Mouse (Mus musculus) hindbrain, embryonic 15.5 days (tissue): Measurements from ENCODE around the gene Gm49391. TPM values are rescaled to one million over a fixed set of nuclear protein-coding genes. Genes with fewer than 3 reads are reported as not detected.
"Not testable (repeated sequence)": the region's sequence is repeated elsewhere in the genome, so short reads cannot be mapped to it uniquely, and the experiment has no call there.

Experiments used
- ATAC-seq: fragments of 200-750 bp; cut with Nextera tagmentation; 2 replicates; pipeline ENCODE4 v1.8.0; 2017; ENCODE audit warnings: low read depth, moderate number of reproducible peaks, moderate TSS enrichment; ENCODE audit not compliant: low FRiP score
- H3K27ac ChIP-seq: fragments of 300-500 bp; sonication (generic); replicated peaks from 2 replicates; pipeline ENCODE4 v1.5.1; 2015; ENCODE audit warnings: mild to moderate bottlenecking, inconsistent platforms
- H3K27me3 ChIP-seq: fragments of 300-500 bp; sonication (generic); 2 replicates; pipeline ENCODE4 v1.6.1; 2015; ENCODE audit warnings: control low read depth, inconsistent platforms
- H3K36me3 ChIP-seq: fragments of 300-500 bp; sonication (generic); 2 replicates; pipeline ENCODE4 v1.6.1; 2015; ENCODE audit warnings: control low read depth, inconsistent platforms
- H3K4me1 ChIP-seq: fragments of 300-500 bp; sonication (generic); replicated peaks from 2 replicates; pipeline ENCODE4 v1.6.1; 2015; ENCODE audit warnings: control low read depth, inconsistent platforms
- H3K4me2 ChIP-seq: fragments of 300-500 bp; sonication (generic); 2 replicates; pipeline ENCODE4 v1.6.1; 2015; ENCODE audit warnings: moderate library complexity, mild to moderate bottlenecking, inconsistent platforms
- H3K4me3 ChIP-seq: fragments of 300-500 bp; sonication (generic); 2 replicates; pipeline ENCODE4 v1.5.1; 2015; ENCODE audit warnings: mild to moderate bottlenecking, inconsistent platforms
- H3K9ac ChIP-seq: fragments of 300-500 bp; sonication (generic); 2 replicates; pipeline ENCODE4 v1.6.1; 2015; ENCODE audit warnings: inconsistent platforms
- H3K9me3 ChIP-seq: fragments of 300-500 bp; sonication (generic); 2 replicates; pipeline ENCODE4 v1.6.1; 2016; ENCODE audit warnings: control low read depth, inconsistent platforms
- WGBS: fragments of 180-500 bp; shearing (Covaris S2); methylation state at CpG from one replicate; pipeline ENCODE4 v1.1.7; 2015; 5-methylcytosine and 5-hydroxymethylcytosine counted together
- polyA plus RNA-seq: library from polyadenylated mRNA; unstranded; fragments of >200 nt; fragmentation: Nextera tagmentation; extraction: Ambion mirVana; gene quantifications from 2 replicates; pipeline ENCODE4 v1.2.1, GENCODE M21; 2015

Gm49391 gene
- polyA plus RNA-seq, result 0.71 and 1.5 TPM in 2 replicates

DNA sequence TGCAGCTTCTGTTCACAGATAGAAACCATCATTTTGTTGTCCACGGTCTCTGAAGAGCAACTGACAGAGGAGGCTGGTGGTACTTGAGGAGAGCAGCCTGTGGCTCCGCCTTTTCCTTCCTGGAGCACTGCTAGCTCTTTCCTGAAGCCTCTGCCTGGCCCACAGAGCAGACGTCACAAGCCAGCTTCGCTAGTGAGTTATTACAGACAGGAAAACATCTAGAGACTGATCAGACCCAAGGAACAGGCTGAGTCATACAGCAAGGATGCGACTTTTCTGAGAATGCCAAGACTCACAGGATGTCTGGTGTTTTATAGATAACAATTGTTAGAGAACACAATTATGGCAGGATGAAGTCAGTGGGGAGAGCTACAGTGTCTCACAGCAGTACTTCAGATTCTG lies at the start of gene Gm49391, which contains the start of gene Ctla2a:
Gene Gm49391 (minus strand): TSS at position 72 of the 402 bp plus-strand sequence.
Gene Ctla2a (minus strand): TSS at position 126 of the 402 bp plus-strand sequence.
- peaks cover 3% of the 10 kb centered on the region; the same call in 1 of the 2 replicates for H3K9me3 ChIP-seq
- H3K4me3 ChIP-seq, result no peak within 1 kb of the TSS
- no peaks in the 10 kb centered on the region for H3K27me3 ChIP-seq
- no peak within 1 kb of the TSS for H3K9ac ChIP-seq
- H3K4me1 ChIP-seq, result no peaks in the 10 kb centered on the region
- no peak for ATAC-seq
- no peak within 1 kb of the TSS for H3K27ac ChIP-seq
- no peaks in the 10 kb centered on the region for H3K36me3 ChIP-seq
- H3K4me2 ChIP-seq, result no peak within 1 kb of the TSS
- WGBS, result 73% methylated on average over 5 of the region's 5 CpGs

DNA sequence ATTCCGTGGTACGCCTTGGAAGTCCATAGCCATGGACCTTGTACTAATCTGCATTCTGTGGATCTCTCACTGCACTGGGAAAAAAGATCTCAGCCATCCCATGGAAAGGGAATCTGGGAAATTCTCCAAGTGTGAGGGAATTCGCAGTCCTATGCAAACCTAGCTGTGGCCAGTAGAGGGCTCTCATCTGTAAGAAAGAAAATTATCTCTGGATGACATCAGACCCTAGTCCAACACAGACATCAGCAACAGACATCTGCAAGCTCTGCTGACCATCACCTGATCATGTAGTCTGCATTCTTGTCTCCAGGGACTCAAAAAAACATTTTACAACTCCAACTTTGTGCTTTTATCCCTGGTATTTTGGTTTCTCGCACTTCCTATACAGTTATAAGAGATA lies 35.9 kb upstream of the Gm49391 start:
- H3K9me3 ChIP-seq, H3K27ac ChIP-seq, H3K36me3 ChIP-seq, H3K4me3 ChIP-seq, H3K4me1 ChIP-seq, H3K9ac ChIP-seq, ATAC-seq, H3K4me2 ChIP-seq, H3K27me3 ChIP-seq: not testable (repeated sequence)
- 78% methylated on average over 4 of the region's 4 CpGs for WGBS

DNA sequence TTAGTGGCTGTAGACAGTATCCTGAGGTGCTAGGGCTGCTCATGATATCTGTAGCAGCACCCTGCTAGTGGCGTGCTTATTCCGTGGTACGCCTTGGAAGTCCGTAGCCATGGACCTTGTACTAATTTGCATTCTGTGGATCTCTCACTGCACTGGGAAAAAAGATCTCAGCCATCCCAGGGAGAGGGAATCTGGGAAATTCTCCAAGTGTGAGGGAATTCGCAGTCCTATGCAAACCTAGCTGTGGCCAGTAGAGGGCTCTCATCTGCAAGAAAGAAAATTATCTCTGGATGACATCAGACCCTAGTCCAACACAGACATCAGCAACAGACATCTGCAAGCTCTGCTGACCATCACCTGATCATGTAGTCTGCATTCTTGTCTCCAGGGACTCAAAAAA lies 27.6 kb upstream of the Gm49391 start:
- 45% methylated on average over 4 of the region's 5 CpGs for WGBS
- not testable (repeated sequence) for H3K4me1 ChIP-seq

DNA sequence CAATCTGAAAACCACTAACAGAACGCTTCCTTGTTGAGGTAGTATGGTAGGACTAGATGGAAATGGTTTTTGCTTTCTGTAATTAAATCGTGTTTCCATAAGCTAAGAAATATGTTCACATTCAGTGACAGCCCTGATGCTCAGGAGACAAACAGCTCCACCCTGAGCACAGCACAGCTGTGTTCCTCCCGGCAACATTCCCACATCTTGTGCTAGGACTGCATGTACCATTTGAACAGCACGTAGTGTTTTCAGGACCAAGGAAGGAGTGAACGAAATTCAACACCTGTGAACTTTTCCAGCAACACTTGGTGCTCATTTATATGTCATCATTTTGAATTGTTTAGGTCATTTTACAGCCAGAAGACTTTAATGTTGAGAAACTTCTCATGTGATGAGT lies 25.3 kb upstream of the Gm49391 start:
- Histone ChIP-seq H3K36me3 (no peaks in the 10 kb centered on the region), H3K9ac (no peak overlapping the region), H3K27ac (no peak overlapping the region), H3K4me3 (no peak overlapping the region), H3K9me3 (peaks cover 5% of the 10 kb centered on the region), H3K4me2 (no peak overlapping the region), H3K27me3 (no peaks in the 10 kb centered on the region), H3K4me1 (no peaks in the 10 kb centered on the region)
- 70% methylated on average over 5 of the region's 5 CpGs for WGBS
- no peak for ATAC-seq

More for the DNA sequence above, 27.6 kb upstream of the Gm49391 start:
- not testable (repeated sequence) for H3K27me3 ChIP-seq, ATAC-seq, H3K4me2 ChIP-seq, H3K36me3 ChIP-seq, H3K9ac ChIP-seq, H3K9me3 ChIP-seq, H3K4me3 ChIP-seq, H3K27ac ChIP-seq

DNA sequence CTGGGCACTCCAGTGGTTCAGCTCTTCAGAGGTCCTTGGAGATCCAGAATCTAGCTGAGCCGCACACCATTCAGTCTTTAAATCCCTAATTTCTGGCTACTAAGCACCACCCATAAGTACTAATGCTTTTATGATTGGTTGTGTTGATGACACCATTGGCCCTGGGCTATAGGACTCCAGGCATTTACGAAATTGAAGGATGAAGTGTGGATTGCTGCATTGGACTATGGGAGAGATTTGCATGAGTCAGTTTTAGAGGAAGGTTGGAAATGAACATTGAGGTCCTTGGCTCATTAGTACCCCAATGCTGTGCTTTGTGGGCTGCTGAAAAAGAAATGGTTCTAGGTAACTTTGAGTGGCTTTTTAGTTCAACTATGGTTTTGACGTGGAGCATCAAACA lies 5.5 kb upstream of the Gm49391 start, which contains the start of gene Tpbpa:
Gene Tpbpa (minus strand): TSS at position 101 of the 400 bp plus-strand sequence.
- H3K27ac ChIP-seq, ATAC-seq, H3K36me3 ChIP-seq, H3K4me3 ChIP-seq, H3K9ac ChIP-seq, H3K4me1 ChIP-seq, H3K4me2 ChIP-seq, H3K27me3 ChIP-seq: not testable (repeated sequence)
- H3K9me3 ChIP-seq, result peaks cover 12% of the 10 kb centered on the region
- WGBS, result 85% methylated on average over 3 of the region's 3 CpGs

DNA sequence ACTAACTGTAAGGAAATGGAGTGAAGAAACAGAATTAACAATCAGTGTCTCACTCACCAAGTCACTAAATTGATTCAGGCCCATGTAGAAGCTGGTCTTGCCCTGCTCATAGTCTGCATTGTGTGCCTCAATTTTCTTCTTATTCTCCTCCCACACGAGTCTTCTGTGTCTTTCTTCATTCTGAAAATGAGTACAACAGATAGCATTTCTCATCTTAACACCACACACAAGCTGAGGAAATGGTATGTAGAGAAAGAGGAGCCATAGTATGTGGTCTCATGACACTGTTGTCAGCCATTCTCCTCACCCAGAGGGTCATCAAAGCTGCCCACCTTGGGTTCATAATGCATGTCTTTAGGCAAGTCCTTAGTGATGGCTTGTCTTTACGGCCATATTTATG lies 881 bp downstream of the Gm49391 start, which contains the start of gene Gm49393:
Gene Gm49393 (minus strand): TSS at position 101 of the 400 bp plus-strand sequence.
- not testable (repeated sequence) for H3K27ac ChIP-seq, ATAC-seq, H3K9me3 ChIP-seq, H3K4me2 ChIP-seq, H3K36me3 ChIP-seq, H3K9ac ChIP-seq, H3K4me3 ChIP-seq, H3K4me1 ChIP-seq, H3K27me3 ChIP-seq
- WGBS, result 75% methylated on average over 2 of the region's 2 CpGs

DNA sequence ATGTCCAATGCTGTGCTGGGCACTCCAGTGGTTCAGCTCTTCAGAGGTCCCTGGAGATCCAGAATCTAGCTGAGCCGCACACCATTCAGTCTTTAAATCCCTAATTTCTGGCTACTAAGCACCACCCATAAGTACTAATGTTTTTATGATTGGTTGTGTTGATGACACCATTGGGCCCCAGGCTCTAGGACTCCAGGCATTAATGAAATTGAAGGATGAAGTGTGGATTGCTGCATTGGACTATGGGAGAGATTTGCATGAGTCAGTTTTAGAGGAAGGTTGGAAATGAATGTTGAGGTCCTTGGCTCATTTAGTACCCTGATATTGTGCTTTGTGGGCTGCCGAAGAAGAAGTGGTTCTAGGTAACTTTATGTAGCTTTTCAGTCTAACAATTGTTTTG lies 31.6 kb downstream of the Gm49391 start, which contains the start of gene Tpbpb:
Gene Tpbpb (minus strand): TSS at position 101 of the 400 bp plus-strand sequence.
- not testable (repeated sequence) for H3K9me3 ChIP-seq, H3K27me3 ChIP-seq, ATAC-seq, H3K4me1 ChIP-seq, H3K27ac ChIP-seq, H3K4me2 ChIP-seq, H3K36me3 ChIP-seq, H3K9ac ChIP-seq, H3K4me3 ChIP-seq
- 90% methylated on average over 2 of the region's 2 CpGs for WGBS

DNA sequence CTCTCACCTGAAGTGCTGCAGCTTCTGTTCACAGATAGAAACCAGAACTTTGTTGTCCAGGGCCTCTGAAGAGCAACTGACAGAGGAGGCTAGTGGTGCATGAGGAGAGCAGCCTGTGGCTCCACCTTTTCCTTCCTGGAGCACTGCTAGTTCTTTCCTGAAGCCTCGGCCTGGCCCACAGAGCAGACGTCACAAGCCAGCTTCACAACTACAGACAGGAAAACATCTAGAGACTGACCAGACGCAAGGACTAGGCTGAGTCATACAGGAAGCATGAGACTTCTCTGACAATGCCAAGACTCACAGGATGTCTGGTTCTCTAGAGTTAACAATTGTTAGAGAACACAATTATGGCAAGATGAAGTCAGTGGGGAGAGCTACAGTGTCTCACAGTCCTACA lies 39.0 kb downstream of the Gm49391 start, which contains the start of gene Ctla2b:
Gene Ctla2b (minus strand): TSS at position 120 of the 400 bp plus-strand sequence.
- H3K27ac ChIP-seq, result no peak within 1 kb of the TSS
- H3K4me3 ChIP-seq, result no peak within 1 kb of the TSS
- H3K27me3 ChIP-seq, result no peaks in the 10 kb centered on the region
- WGBS, result 91% methylated on average over 3 of the region's 3 CpGs
- H3K9ac ChIP-seq, result no peak within 1 kb of the TSS
- no peak for ATAC-seq
- no peaks in the 10 kb centered on the region for H3K36me3 ChIP-seq
- no peaks in the 10 kb centered on the region for H3K4me1 ChIP-seq
- no peaks in the 10 kb centered on the region for H3K9me3 ChIP-seq
- H3K4me2 ChIP-seq, result no peak within 1 kb of the TSS

DNA sequence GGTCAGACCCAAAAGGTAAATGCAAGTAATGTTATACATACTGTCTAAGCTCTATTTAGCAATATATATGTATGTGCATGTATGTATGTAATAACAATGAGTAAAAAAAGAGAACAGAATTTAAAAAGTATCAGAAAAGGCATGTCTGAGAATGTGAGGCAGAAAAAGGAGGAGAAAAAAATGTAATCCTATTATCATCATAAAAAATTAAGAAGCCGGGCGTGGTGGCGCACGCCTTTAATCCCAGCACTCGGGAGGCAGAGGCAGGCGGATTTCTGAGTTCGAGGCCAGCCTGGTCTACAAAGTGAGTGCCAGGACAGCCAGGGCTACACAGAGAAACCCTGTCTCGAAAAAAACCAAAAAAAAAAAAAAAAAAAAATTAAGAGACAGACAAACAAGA lies 39.6 kb downstream of the Gm49391 start, which contains the start of gene Gm49392:
Gene Gm49392 (minus strand): TSS at position 101 of the 400 bp plus-strand sequence.
- not testable (repeated sequence) for H3K4me1 ChIP-seq, H3K4me3 ChIP-seq, H3K27me3 ChIP-seq, H3K9ac ChIP-seq, H3K36me3 ChIP-seq, H3K9me3 ChIP-seq, ATAC-seq, H3K27ac ChIP-seq, H3K4me2 ChIP-seq
- 84% methylated on average over 8 of the region's 8 CpGs for WGBS

DNA sequence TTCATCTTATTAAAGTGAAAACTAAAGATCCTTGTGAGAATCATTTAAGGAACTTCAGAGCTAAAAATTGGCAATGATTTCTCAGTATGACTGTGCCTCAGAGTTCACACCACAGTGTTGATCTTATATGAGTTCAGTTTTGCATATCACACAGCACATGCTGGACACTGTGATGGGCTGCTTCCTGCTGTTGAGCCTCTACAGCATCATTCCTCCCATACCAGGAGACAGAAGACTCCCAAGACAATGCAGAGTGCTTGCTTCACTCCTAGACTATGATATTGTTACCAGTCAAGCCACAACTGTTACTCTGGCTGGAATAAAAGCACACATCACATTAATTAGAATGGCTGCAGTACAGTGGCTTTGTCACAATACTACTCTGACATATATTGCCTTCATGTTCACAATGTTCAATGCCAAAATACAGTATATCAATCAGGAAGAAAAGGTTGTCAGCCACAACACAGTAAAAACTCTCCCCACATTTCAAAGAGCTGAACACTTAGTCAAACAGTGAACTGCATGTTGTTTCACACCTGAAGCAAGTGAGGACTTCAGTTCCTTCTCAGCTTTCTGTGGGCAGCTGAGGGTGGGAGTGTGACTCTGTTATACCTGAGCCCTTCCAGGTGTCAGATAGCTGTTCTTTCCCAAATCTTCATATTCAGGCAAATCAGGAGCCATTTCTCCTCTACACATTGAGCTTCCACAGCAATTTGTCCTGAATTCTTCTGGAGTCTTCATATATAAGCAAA lies 40.8 kb downstream of the Gm49391 start:
- ATAC-seq, result no peak
- no peaks in the 10 kb centered on the region for H3K36me3 ChIP-seq
- H3K4me3 ChIP-seq, result no peak overlapping the region
- no peak overlapping the region for H3K9ac ChIP-seq
- no peak overlapping the region for H3K4me2 ChIP-seq
- no peak overlapping the region for H3K27ac ChIP-seq
- H3K9me3 ChIP-seq, result no peaks in the 10 kb centered on the region
- H3K4me1 ChIP-seq, result no peaks in the 10 kb centered on the region
- H3K27me3 ChIP-seq, result no peaks in the 10 kb centered on the region

DNA sequence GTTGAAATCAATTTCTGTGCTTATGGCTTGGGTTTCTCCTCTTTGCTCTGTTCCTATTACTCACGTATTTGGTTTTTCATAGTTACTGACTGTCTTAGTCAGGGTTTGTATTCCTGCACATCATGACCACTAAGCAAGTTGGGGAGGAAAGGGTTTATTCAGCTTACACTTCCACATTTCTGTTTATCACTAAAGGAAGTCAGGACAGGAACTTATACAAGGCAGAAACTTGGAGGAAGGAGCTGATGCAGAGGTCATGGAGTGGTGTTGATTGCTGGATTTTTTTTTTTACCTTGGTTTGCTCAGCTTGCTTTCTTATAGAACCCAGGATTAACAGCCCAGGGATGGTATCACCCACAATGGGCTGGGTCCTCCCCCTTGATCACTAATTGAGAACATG lies 44.1 kb downstream of the Gm49391 start:
- Histone ChIP-seq H3K4me1 (no peaks in the 10 kb centered on the region), H3K36me3 (no peaks in the 10 kb centered on the region), H3K9me3 (no peaks in the 10 kb centered on the region), H3K4me3 (no peak overlapping the region), H3K27me3 (no peaks in the 10 kb centered on the region), H3K9ac (no peak overlapping the region), H3K27ac (no peak overlapping the region), H3K4me2 (no peak overlapping the region)
- ATAC-seq, result no peak
- WGBS, result 96% methylated on average over 1 of the region's 1 CpGs

DNA sequence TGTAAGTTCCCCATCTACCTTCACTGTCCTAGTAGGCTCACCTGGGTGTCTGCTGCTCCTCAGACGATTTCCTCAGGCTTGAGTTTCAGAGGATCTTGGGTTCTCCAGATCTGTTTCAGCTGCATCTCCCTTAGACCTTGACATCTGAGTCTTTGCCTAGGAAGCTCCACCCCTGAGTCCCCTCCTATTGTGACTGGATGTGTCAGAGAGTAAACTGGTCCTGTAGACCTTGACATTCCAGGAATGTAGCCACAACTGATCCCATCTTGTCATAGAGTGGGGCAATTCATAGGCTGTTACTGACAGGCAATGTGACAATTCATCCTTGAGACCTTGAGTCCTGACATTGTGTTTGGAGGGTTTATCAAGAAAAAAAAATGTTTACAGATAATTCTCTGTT lies 72.1 kb downstream of the Gm49391 start, which contains the start of gene 4930486L24Rik:
Gene 4930486L24Rik (minus strand): TSS at position 195 of the 400 bp plus-strand sequence.
- Histone ChIP-seq H3K27me3 (no peaks in the 10 kb centered on the region), H3K9ac (no peak within 1 kb of the TSS), H3K9me3 (no peaks in the 10 kb centered on the region; the same call in 1 of the 2 replicates), H3K4me1 (no peaks in the 10 kb centered on the region), H3K36me3 (no peaks in the 10 kb centered on the region), H3K27ac (no peak within 1 kb of the TSS), H3K4me2 (no peak within 1 kb of the TSS), H3K4me3 (no peak within 1 kb of the TSS)
- ATAC-seq, result no peak
- 65% methylated on average over 1 of the region's 1 CpGs for WGBS
